Mouse (Mus musculus) liver, adult 2 months (tissue): ENCODE measurements around the gene Gm20388.

Source experiments
- CTCF ChIP-seq: fragments of 200-500 bp; IDR thresholded peaks from 2 replicates; pipeline ENCODE4 v1.5.1; 2011; ENCODE audit warnings: low read depth, low read length, control low read depth
- POLR2A ChIP-seq: fragments of 200-500 bp; IDR thresholded peaks from 2 replicates; pipeline ENCODE4 v1.6.1; 2011; ENCODE audit warnings: low read length, control low read depth; ENCODE audit not compliant: insufficient read depth; ENCODE audit errors: extremely low read depth

DNA sequence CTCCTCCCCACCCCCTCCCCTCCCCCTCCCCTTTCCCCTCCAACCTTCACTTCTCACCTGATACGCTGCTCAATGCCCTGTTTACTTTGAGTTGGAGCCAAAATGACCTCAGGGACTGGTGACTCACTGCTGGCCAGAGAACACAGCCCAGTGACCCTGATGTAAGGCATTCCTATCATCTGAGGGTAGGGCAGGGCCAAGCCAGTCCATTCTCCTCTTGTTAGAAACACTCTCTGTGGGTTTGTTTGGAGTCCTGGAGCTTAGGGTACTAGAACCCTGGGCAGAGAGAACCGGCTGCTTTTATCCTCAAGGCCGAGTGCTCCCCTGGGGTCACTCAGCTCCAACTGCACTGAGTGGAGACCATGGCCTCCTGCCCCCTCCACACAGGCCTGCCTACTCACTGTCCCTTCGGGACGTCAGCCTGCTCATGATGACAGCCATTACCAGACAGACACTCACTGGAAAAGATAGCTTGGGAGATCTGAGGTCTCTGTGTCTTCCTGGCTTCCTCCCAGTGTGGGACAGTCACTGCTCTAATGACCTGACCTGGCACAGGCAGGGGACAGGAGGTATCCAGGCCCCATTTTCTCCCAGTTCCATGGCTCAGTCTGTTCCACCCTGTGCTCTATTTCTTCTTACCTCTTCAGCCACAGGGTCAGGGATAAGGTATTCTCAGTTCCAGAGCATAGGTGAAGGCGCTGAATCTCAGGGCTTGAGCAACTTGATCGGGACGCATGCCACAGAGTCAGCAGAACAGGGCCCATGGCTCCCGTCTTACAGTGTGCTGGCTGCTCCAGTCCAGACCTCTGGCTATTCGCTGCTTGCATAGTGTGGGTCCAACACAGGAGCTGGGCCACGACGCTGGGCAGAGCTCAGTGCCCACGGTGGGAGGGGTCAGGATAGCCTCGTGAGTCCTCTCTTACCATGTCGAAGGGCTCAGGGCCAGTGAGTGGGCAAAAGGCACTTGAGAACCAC, 3807.2 kb downstream of the Gm20388 start:
- TF ChIP-seq POLR2A (no peak), CTCF (no peak)
